Mouse (Mus musculus): ENCODE data around the gene Laptm4a. TPM values are rescaled to one million over a fixed set of nuclear protein-coding genes. Genes with fewer than 3 reads are reported as not detected.

Gene Laptm4a
- polyA plus RNA-seq, 1 experiment, result 15.5 TPM

DNA sequence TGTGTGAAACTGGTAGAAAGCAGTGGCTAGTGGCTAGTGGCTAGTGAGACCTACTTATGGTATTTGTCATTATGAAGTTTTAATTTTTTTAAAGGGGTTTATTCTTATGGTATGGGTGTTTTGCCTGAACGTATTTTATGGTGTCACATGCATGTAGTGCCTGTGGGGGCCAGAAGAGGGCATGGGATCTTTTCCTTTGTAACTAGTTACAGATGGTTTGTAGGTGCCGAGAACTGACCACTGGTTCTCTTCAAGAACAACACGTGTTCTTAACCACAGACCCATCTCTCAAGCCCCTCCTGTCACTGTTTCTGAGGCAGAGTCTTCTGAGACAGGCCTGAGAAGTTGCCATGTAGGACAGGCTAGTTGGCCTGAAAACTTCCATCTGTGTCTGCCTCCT, 53.6 kb downstream of the Laptm4a start:
- TF ChIP-seq GATA1 (IDR thresholded peaks at IDR 0.05; ENCODE audit: low read length), result no peak

Other genes starting within 250 kb of the Laptm4a start
- gene Pum2, start 247.5 kb upstream of the Laptm4a start, polyA plus RNA-seq (2012), result 96.7 and 150 TPM in 2 replicates
- gene Sdc1, start 150.3 kb upstream of the Laptm4a start, polyA plus RNA-seq (2012), result 0.32 and 0.70 TPM in 2 replicates
- not detected in 2 replicates for gene Matn3, start 26.3 kb downstream of the Laptm4a start, polyA plus RNA-seq (2012)
- not detected in 2 replicates for gene Wdr35, start 52.2 kb downstream of the Laptm4a start, polyA plus RNA-seq (2012)
- not detected in 2 replicates for gene Ttc32, start 108.3 kb downstream of the Laptm4a start, polyA plus RNA-seq (2012)